Mouse (Mus musculus): ENCODE measurements at regions not wholly inside any gene's neighbourhood (a gene's known extent, or its start where the extent isn't known, plus 50 kb on each side); places are given as distances from the start of the nearest gene placed in this dataset.

- DNase-seq (ENCODE audit: low read depth, low spot score) (no peak), ATAC-seq (no peak)
- no peak for TF ChIP-seq CTCF (IDR thresholded peaks at IDR 0.05)
- CTCF ChIA-PET, result interaction anchor here (1.0 kb wide), 1 partner anchor 49 kb away, joined by 3 read pairs; no protein-coding TSS in a partner anchor
- in situ Hi-C loops (cut with MboI; ENCODE audit: low pct_unique_long_range_greater_than_20kb), result no loop called here
- POLR2A ChIA-PET, result no interaction called here
- no peaks in the 10 kb centered on the region for H3K27me3 ChIP-seq
Measured at GRCm38 (mm10) chr5:25612036-25612705, 93.5 kb downstream of the Xrcc2 start.

DNA sequence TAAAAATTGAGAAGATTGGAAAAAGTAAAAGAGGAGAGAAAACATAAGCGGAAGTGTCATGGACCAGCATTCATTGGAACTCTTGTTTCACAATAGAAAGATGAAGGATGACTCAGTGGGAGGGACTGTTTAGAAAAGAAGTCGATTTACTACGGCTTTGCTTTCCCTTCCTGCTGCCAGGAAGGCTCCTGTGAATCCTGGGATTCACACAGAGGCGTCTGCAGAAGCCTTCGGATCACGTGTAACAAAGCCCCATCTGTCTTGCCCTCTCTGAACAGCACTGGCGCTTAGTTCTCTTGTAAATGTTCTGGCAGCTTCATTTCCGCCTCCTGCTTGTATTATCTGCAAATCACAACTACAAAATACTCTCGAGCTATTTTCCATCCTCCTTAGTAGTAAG lies 94.0 kb downstream of the Cct8l1 start:
- ATAC-seq (no peak), DNase-seq (ENCODE audit: low read depth, low spot score) (no peak)
- ChIA-PET POLR2A (interaction anchor here (0.5 kb wide), 1 partner anchor 8 kb away, joined by 3 read pairs; no protein-coding TSS in a partner anchor), CTCF (no interaction called here)
- in situ Hi-C loops (cut with MboI; ENCODE audit: low pct_unique_long_range_greater_than_20kb), result no loop called here
- no peaks in the 10 kb centered on the region for H3K27me3 ChIP-seq
- TF ChIP-seq CTCF (IDR thresholded peaks at IDR 0.05), result no peak

DNA sequence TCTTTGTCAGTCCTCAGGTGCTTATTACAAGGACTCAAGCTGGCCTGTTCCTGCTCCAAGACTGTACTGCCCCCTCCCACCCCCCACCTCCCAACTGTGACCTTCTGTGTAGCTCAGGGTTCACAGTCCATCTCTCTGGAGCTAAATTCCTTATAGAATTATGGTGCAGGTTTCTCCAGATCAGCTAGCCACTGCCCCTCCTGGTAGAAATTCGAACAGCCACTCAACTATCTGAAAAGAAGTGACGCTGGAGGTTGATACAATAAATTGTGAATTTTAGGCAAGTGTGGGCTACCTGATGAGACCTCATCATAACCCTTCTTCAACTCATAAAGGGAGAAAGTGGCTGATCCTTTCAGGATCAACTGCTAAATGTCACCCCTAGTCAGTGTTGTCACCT lies 86.3 kb downstream of the Cct8l1 start:
- POLR2A ChIA-PET, result interaction anchor here (0.6 to 1.2 kb wide), 2 partner anchors 17 to 103 kb away, joined by 3 read pairs; partner anchors contain the start of gene Kmt2c
- no peak for TF ChIP-seq CTCF (IDR thresholded peaks at IDR 0.05)
- no peaks in the 10 kb centered on the region for H3K27me3 ChIP-seq
- ATAC-seq, result no peak
- CTCF ChIA-PET, result interaction anchor here (0.8 to 1.2 kb wide), 2 partner anchors 12 to 26 kb away, joined by 3 read pairs; no protein-coding TSS in a partner anchor
- in situ Hi-C loops (cut with MboI; ENCODE audit: low pct_unique_long_range_greater_than_20kb), result no loop called here
- DNase-seq (ENCODE audit: low read depth, low spot score), result no peak

DNA sequence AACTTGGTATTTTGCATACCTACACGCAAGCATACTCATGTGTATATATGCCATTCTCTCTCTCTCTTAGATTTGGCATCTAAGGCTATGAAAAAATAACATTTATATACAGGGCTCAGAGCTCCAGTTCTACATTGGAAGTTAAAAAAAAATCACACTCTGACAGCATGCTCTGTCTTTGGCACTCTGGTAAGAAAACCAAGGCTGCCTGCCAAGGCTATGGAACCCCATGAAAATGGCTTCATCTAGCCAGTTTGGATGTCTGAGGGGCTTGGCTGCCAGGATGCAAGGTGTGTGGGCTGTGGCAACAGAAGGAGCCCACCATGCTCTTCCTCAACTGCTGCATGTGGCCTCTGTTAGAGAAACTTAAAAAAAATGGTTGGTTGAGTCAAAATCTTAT lies 83.5 kb downstream of the Cct8l1 start:
- POLR2A ChIA-PET, result interaction anchor here (0.7 kb wide), 1 partner anchor 1102 kb away, joined by 3 read pairs; no protein-coding TSS in a partner anchor
- no peak for ATAC-seq
- TF ChIP-seq CTCF (IDR thresholded peaks at IDR 0.05), result no peak
- in situ Hi-C loops (cut with MboI; ENCODE audit: low pct_unique_long_range_greater_than_20kb), result no loop called here
- no peak for DNase-seq (ENCODE audit: low read depth, low spot score)
- H3K27me3 ChIP-seq, result no peaks in the 10 kb centered on the region
- CTCF ChIA-PET, result no interaction called here

DNA sequence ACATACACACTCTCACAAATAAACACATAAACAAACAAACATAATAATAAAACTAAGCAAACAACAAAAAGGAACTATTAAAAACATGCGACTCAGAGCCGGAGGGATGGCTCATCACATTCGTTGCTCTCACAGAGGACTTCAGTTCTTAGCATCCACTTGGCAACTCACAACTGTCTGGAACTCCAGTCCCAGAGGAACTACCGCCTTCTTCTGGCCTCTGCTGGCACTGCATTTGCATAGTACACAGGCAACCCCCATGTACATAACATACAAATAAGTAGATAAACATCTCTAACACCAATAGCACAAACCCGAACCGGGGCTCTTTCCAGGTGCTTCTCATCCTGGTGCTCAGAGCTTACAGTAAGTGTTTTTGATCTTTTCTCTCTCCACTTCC lies 81.9 kb downstream of the Cct8l1 start:
- CTCF ChIA-PET, result no interaction called here
- ATAC-seq (no peak), DNase-seq (ENCODE audit: low read depth, low spot score) (no peak)
- no peaks in the 10 kb centered on the region for H3K27me3 ChIP-seq
- POLR2A ChIA-PET, result no interaction called here
- TF ChIP-seq CTCF (IDR thresholded peaks at IDR 0.05), result peak; percentile 7
- in situ Hi-C loops (cut with MboI; ENCODE audit: low pct_unique_long_range_greater_than_20kb), result no loop called here

DNA sequence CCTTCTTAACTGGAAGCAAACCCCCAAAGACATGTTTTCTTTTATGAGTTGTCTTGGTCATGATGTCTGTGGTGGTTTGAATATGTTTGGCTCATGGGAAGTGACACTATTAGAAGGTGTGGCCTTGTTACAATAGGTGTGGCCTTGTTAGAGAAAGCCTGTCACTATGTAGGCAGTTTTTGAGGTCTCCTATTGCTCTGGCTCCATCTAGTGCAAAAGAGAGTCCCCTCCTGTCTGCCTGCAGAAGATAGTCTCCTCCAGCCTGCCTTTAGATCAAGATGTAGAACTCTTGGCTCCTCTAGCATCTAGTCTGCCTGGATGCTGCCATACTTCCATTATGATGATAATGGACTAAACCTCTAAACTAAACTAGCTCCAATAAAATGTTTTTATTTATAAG lies 75.8 kb downstream of the Cct8l1 start:
- in situ Hi-C loops (cut with MboI; ENCODE audit: low pct_unique_long_range_greater_than_20kb), result no loop called here
- DNase-seq (ENCODE audit: low read depth, low spot score) (no peak), ATAC-seq (no peak)
- H3K27me3 ChIP-seq, result no peaks in the 10 kb centered on the region
- TF ChIP-seq CTCF (IDR thresholded peaks at IDR 0.05), result no peak
- ChIA-PET CTCF (no interaction called here), POLR2A (no interaction called here)

Data from Patski (cell line).